Mouse (Mus musculus) midbrain, postnatal 0 days (tissue): ENCODE measurements at regions not wholly inside any gene's neighbourhood (a gene's known extent, or its start where the extent isn't known, plus 50 kb on each side); places are given as distances from the start of the nearest gene placed in this dataset.

Source experiments
- ATAC-seq: fragments of 200-750 bp; cut with Nextera tagmentation; 2 replicates; pipeline ENCODE4 v1.8.0; 2017; ENCODE audit warnings: moderate number of reproducible peaks, mild to moderate bottlenecking, moderate TSS enrichment, moderate library complexity; ENCODE audit not compliant: low FRiP score
- DNase-seq: peaks from one replicate; pipeline ENCODE4 v3.0.0-alpha.2; 2015; ENCODE audit warnings: low spot score
- H3K27ac ChIP-seq: fragments of 300-500 bp; sonication (generic); 2 replicates; pipeline ENCODE4 v1.5.1; 2014; ENCODE audit warnings: low read depth, mild to moderate bottlenecking, low read length, mixed read lengths
- H3K27me3 ChIP-seq: fragments of 300-500 bp; sonication (generic); 2 replicates; pipeline ENCODE4 v1.6.1; 2014; ENCODE audit warnings: low read length, control low read depth, mixed read lengths; ENCODE audit not compliant: insufficient read depth
- H3K36me3 ChIP-seq: fragments of 300-500 bp; sonication (generic); 2 replicates; pipeline ENCODE4 v1.6.1; 2014; ENCODE audit warnings: low read length, control low read depth, mixed read lengths; ENCODE audit not compliant: insufficient read depth
- H3K4me1 ChIP-seq: fragments of 300-500 bp; sonication (generic); 2 replicates; pipeline ENCODE4 v1.6.1; 2014; ENCODE audit warnings: mild to moderate bottlenecking, control low read depth, antibody characterized with exemption, low read length, mixed read lengths; ENCODE audit not compliant: insufficient read depth
- H3K4me2 ChIP-seq: fragments of 300-500 bp; sonication (generic); 2 replicates; pipeline ENCODE4 v1.6.1; 2014; ENCODE audit warnings: low read depth, mild to moderate bottlenecking, low read length, mixed read lengths; ENCODE audit not compliant: poor library complexity, severe bottlenecking
- H3K4me3 ChIP-seq: fragments of 300-500 bp; sonication (generic); 2 replicates; pipeline ENCODE4 v1.5.1; 2014; ENCODE audit warnings: low read depth, mild to moderate bottlenecking, low read length, moderate library complexity
- H3K9ac ChIP-seq: fragments of 300-500 bp; sonication (generic); replicated peaks from 2 replicates; pipeline ENCODE4 v1.6.1; 2014; ENCODE audit warnings: mild to moderate bottlenecking, low read length, moderate library complexity, mixed read lengths; ENCODE audit not compliant: poor library complexity, severe bottlenecking
- H3K9me3 ChIP-seq: fragments of 300-500 bp; sonication (generic); 2 replicates; pipeline ENCODE4 v1.6.1; 2016; ENCODE audit warnings: low read length, control low read depth
- CTCF ChIP-seq: IDR thresholded peaks from 2 replicates; pipeline ENCODE4 v1.5.1; 2016; ENCODE audit warnings: antibody characterized with exemption, mild to moderate bottlenecking
- WGBS: fragments of 180-500 bp; shearing (Covaris S2); extraction: QIAGEN DNeasy Blood & Tissue Kit; methylation state at CpG from one replicate; pipeline ENCODE4 v1.1.7; 2014; 5-methylcytosine and 5-hydroxymethylcytosine counted together

DNA sequence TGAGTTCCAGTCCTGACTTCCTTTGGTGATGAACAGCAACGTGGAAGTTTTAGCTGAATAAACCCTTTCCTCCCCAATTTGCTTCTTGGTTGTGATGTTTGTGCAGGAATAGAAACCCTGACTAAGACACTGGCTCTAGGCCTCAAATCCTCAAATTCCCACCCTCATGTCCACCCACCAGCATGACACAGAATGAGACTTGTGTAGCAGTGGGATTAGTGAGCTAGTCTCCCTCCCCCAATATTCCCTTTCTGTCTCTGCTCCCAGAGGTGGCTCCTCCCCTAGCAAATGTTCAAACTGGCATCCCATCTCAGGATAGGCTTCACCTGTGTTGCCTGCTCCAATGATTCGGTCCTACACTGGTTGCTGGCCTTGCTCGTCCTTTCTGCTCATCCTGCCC, 94.1 kb upstream of the Myocd start:
- Histone ChIP-seq H3K9ac (no peak overlapping the region), H3K9me3 (no peaks in the 10 kb centered on the region), H3K4me2 (no peak overlapping the region), H3K4me3 (no peak overlapping the region), H3K27me3 (no peaks in the 10 kb centered on the region), H3K4me1 (no peaks in the 10 kb centered on the region), H3K36me3 (no peaks in the 10 kb centered on the region), H3K27ac (no peak overlapping the region)
- no peak for DNase-seq
- WGBS = 77% methylated on average over 3 of the region's 3 CpGs
- TF ChIP-seq CTCF = no peak
- ATAC-seq = no peak

DNA sequence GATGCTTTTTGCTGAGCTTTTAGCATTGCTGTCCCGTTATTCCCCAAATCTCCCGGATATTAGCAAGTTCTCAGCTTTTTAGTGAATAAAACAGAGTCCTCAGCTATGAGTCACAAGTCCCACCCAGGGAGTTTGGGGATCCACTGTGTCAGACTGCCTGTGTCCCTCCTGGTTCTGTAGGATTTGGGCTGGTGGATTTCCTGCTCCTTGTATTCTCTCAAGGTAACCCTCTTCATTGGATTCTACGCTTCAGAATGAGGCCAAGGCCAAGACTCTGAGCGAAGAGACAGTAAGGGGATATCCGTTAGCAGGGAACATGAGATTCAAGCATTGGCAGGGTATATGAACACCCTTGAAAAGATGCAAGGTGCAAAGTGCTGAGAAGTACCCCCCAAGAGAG, 90.9 kb upstream of the Myocd start:
- no peak for ATAC-seq

DNA sequence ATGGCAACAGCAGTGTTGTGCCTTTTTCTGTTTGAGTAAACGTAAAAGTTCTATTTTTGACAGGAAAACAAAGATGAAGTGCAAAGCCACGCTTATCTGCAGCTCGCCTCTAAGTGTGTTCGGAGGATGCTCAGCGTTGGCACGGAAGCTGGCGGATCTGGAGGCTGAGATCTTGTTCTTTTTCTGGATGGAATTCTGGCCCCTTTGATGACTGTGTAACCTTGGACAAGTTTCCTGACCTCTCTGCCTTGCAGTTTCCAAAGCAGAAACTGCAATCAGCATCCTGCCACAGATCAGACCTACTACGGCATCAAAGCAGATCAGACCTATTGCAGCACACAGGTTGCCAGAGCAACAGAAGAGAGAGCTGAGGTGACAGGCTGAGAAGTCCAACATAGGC, 89.1 kb upstream of the Myocd start:
- no peaks in the 10 kb centered on the region for H3K27me3 ChIP-seq
- H3K9me3 ChIP-seq = no peaks in the 10 kb centered on the region
- no peak overlapping the region for H3K9ac ChIP-seq
- H3K4me3 ChIP-seq = no peak overlapping the region
- no peaks in the 10 kb centered on the region for H3K36me3 ChIP-seq
- H3K4me1 ChIP-seq = no peaks in the 10 kb centered on the region
- TF ChIP-seq CTCF = no peak
- 65% methylated on average over 8 of the region's 8 CpGs for WGBS
- H3K27ac ChIP-seq = no peak overlapping the region
- ATAC-seq (no peak), DNase-seq (no peak)
- no peak overlapping the region for H3K4me2 ChIP-seq

More for the DNA sequence above, 90.9 kb upstream of the Myocd start:
- no peak for DNase-seq
- 95% methylated on average over 5 of the region's 5 CpGs for WGBS
- no peak overlapping the region for H3K9ac ChIP-seq
- no peak overlapping the region for H3K27ac ChIP-seq
- no peaks in the 10 kb centered on the region for H3K36me3 ChIP-seq
- H3K4me3 ChIP-seq = no peak overlapping the region
- no peak for TF ChIP-seq CTCF
- H3K4me2 ChIP-seq = no peak overlapping the region
- no peaks in the 10 kb centered on the region for H3K4me1 ChIP-seq
- no peaks in the 10 kb centered on the region for H3K9me3 ChIP-seq
- no peaks in the 10 kb centered on the region for H3K27me3 ChIP-seq

DNA sequence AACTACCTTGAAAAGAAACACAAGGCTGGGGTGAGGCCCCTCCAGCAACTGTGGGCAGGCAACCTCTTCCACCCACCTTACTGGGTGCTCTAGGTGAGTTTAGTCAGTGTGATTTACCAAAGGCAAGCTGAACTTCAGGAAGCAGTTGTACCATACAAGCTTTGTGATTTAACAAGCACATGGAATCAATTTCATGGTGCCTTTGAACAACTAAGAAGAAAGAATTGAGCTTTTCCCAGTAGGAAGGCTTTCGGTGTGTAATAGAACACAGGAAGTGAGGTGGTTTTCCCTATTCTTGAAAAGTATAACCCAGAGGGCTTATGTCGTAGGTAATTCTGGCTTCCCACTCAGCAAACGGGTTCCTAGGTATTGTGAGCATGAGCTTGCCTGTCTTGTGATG, 82.7 kb upstream of the Myocd start:
- Histone ChIP-seq H3K4me3 (no peak overlapping the region), H3K36me3 (no peaks in the 10 kb centered on the region), H3K9me3 (no peaks in the 10 kb centered on the region), H3K27me3 (no peaks in the 10 kb centered on the region), H3K4me2 (no peak overlapping the region), H3K9ac (no peak overlapping the region), H3K27ac (no peak overlapping the region), H3K4me1 (no peaks in the 10 kb centered on the region)
- 33% methylated on average over 3 of the region's 3 CpGs for WGBS
- ATAC-seq (no peak), DNase-seq (no peak)
- no peak for TF ChIP-seq CTCF

DNA sequence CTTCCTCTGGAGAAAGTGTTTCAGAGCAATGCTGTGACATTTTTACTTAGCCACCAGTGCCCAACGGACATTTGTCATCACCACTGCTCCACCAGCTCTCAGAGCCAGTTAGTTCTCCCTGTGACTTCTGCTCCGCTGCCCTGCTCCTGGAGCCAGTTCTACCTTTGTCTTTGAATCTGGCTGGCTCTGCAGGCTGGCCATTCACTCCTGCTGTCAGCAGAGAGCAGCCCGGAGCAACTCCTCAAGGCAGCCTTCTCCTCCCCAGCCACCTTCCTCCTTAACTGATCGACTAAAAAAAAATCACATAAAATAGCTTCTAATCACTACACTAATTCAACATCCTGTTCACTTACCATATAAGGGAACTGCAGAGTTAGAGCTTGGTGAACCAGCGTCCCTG, 79.2 kb upstream of the Myocd start:
- DNase-seq (peak; percentile 14), ATAC-seq (no peak)
- Histone ChIP-seq H3K4me2 (no peak overlapping the region), H3K9ac (no peak overlapping the region), H3K36me3 (no peaks in the 10 kb centered on the region), H3K27ac (no peak overlapping the region), H3K4me1 (no peaks in the 10 kb centered on the region), H3K27me3 (no peaks in the 10 kb centered on the region), H3K4me3 (no peak overlapping the region), H3K9me3 (no peaks in the 10 kb centered on the region)
- WGBS = 60% methylated on average over 5 of the region's 5 CpGs
- peak; percentile 37 for TF ChIP-seq CTCF

DNA sequence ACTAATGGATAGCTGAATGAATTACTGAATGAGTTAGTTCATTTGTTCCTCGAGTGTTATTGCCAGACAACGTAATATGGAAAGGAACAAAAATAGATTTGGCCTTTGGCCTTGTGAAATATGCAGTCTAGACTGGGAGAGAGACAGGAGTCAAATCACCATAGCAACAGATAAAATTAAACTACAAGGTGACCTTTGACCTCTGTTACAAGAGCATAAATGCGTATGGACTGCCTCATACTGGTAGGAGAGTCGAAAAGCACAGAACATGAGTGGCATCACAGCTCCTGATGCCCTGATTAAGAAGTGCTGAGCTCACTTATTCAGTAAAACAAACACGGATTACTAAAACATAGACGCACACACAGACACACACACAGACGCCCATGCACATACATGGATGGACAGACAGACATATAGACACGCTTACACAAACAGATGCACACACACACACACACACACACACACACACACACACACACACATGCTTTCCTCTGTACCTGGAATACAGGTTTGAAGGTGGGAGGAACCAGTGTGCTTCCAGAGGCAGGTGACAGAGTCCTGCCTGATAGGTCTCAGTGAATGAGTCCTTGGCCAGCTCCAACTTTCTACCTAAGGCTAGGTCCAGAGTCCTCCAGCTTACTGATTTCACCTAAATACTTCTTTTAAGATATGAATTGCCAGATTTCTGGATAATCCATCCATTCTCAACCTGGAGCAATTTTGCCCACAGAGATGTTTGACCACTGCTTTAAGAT, 72.1 kb upstream of the Myocd start:
- no peaks in the 10 kb centered on the region for H3K36me3 ChIP-seq
- H3K9me3 ChIP-seq = no peaks in the 10 kb centered on the region
- DNase-seq = no peak
- no peak overlapping the region for H3K4me2 ChIP-seq
- no peak overlapping the region for H3K4me3 ChIP-seq
- H3K9ac ChIP-seq = no peak overlapping the region
- no peaks in the 10 kb centered on the region for H3K27me3 ChIP-seq
- WGBS = 83% methylated on average over 8 of the region's 8 CpGs
- no peaks in the 10 kb centered on the region for H3K4me1 ChIP-seq
- no peak for TF ChIP-seq CTCF
- ATAC-seq = no peak
- H3K27ac ChIP-seq = no peak overlapping the region
